ENCODE assay signal across 17 mouse cellular contexts in genomic region chr11:53813001-53813868, GRCm38 (mm10). TPM values are rescaled to one million over a fixed set of nuclear protein-coding genes. Genes with fewer than 3 reads are reported as not detected.
A peak's percentile ranks its signal among the peaks of the same experiment; 100 is the strongest.
DNase-seq lines count a peak whose midpoint lies in the region; ATAC-seq lines count a peak whose summit lies in the region.
"Had no signal": no experiment of that assay in that cellular context is flagged by ENCODE, and none has a peak within 500 bp of the region (broad histone marks: within the 10 kb centered on the region; RNA-seq: fewer than 3 reads in every experiment).

No protein-coding gene starts in this region.

- H3K4me3 ChIP-seq in kidney, embryonic 14.5 days (ENCODE audit: low read length): no peak overlapping the region
- H3K4me3 ChIP-seq in midbrain, embryonic 15.5 days: no peak overlapping the region

- no peak overlapping the region for H3K9ac ChIP-seq in kidney, embryonic 14.5 days (ENCODE audit: low read depth, low read length)
- no peak overlapping the region for H3K9ac ChIP-seq in midbrain, embryonic 15.5 days

- H3K4me2 ChIP-seq in kidney, embryonic 14.5 days (replicated peaks; ENCODE audit: low read depth, low read length): no peak overlapping the region
- H3K4me2 ChIP-seq in midbrain, embryonic 15.5 days: no peak overlapping the region
- H3K4me2 ChIP-seq: liver, embryonic 11.5 days had no signal

- DNase-seq in kidney, adult 18-20 months: peak; percentile 59
- peak; percentile 72 for DNase-seq in adrenal gland, adult 2 months
- DNase-seq in heart, adult 8-10 months (ENCODE audit: low spot score): peak; percentile 87
- DNase-seq in kidney, postnatal 25 days: peak; percentile 84 to 90
- DNase-seq in right cerebral cortex, postnatal 10 days (ENCODE audit: low spot score in 2 of 2): no peak
- DNase-seq in cerebellum, adult 8-10 months: no peak
- DNase-seq: cerebellum, postnatal 36 days had no signal

- no peak for ATAC-seq in kidney, embryonic 14.5 days (ENCODE audit: low FRiP score, low TSS enrichment)
- ATAC-seq in midbrain, embryonic 15.5 days (replicated peaks): no peak
- ATAC-seq: CD4-positive, CD25-positive, alpha-beta regulatory T cell, adult 4 months; forebrain, embryonic 14.5 days; inflammation-experienced regulatory T-cells, adult 6 months; Patski had no signal

- no peaks in the 10 kb centered on the region for H3K36me3 ChIP-seq in kidney, embryonic 14.5 days (ENCODE audit: control insufficient read depth, insufficient read depth, low read length)
- no peaks in the 10 kb centered on the region for H3K36me3 ChIP-seq in midbrain, embryonic 15.5 days (replicated peaks)

- WGBS in kidney, embryonic 14.5 days: 76% methylated on average over 16 of the region's 16 CpGs
- 85% methylated on average over 16 of the region's 16 CpGs for WGBS in midbrain, embryonic 15.5 days

- no peaks in the 10 kb centered on the region for H3K27me3 ChIP-seq in kidney, embryonic 14.5 days (ENCODE audit: control insufficient read depth, insufficient read depth, low read length)
- H3K27me3 ChIP-seq in midbrain, embryonic 15.5 days (replicated peaks): no peaks in the 10 kb centered on the region
- H3K27me3 ChIP-seq: Patski had no signal

- H3K27ac ChIP-seq in kidney, embryonic 14.5 days (ENCODE audit: low read depth, low read length): no peak overlapping the region
- no peak overlapping the region for H3K27ac ChIP-seq in midbrain, embryonic 15.5 days

- no peaks in the 10 kb centered on the region for H3K9me3 ChIP-seq in kidney, embryonic 14.5 days (ENCODE audit: control insufficient read depth, low read length)
- no peaks in the 10 kb centered on the region for H3K9me3 ChIP-seq in midbrain, embryonic 15.5 days

- no peaks in the 10 kb centered on the region for H3K4me1 ChIP-seq in kidney, embryonic 14.5 days (ENCODE audit: control insufficient read depth, insufficient read depth, low read length)
- H3K4me1 ChIP-seq in midbrain, embryonic 15.5 days: no peaks in the 10 kb centered on the region

RNA-seq across cellular contexts. Expression of gene Gm17334, which starts 40.2 kb away (rescaled TPM):
- 0.44 TPM in 1 of 2 replicates, not detected in the other for polyA plus RNA-seq in kidney, embryonic 14.5 days (2014; fragmentation: Nextera tagmentation; extraction: Ambion mirVana)
- under 1 TPM; 0.43 to 0.45 TPM for total RNA-seq in adrenal gland, adult 2 months (2021)
- polyA plus RNA-seq in adrenal gland, adult 2 months (2012; rRNA removed): 1.4 and 1.5 TPM in 2 replicates
- total RNA-seq in heart, adult 8-10 months (2022): under 1 TPM; 0.40 to 0.60 (median 0.45) TPM
- polyA plus RNA-seq in midbrain, embryonic 15.5 days (2015; fragmentation: Nextera tagmentation; extraction: Ambion mirVana): not detected in 2 replicates
- polyA plus RNA-seq: brain, embryonic 14.5 days; forebrain, embryonic 14.5 days; heart, embryonic 14.5 days; liver, embryonic 11.5 days; stomach, embryonic 16.5 days had no signal

RNA-seq across cellular contexts. Expression of gene Irf1, which starts 43.4 kb away (rescaled TPM):
- 9.7 and 13.2 TPM in 2 replicates for polyA plus RNA-seq in kidney, embryonic 14.5 days (2014; fragmentation: Nextera tagmentation; extraction: Ambion mirVana)
- total RNA-seq in adrenal gland, adult 2 months (2021): 10 to 100 TPM; 22.7 to 35.5 TPM
- polyA plus RNA-seq in adrenal gland, adult 2 months (2012; rRNA removed): 43.7 and 59.0 TPM in 2 replicates
- 10 to 100 TPM; 15.7 to 20.1 (median 17.2) TPM for total RNA-seq in heart, adult 8-10 months (2022)
- 2.6 and 3.1 TPM in 2 replicates for polyA plus RNA-seq in midbrain, embryonic 15.5 days (2015; fragmentation: Nextera tagmentation; extraction: Ambion mirVana)

RNA-seq across cellular contexts. Expression of gene Gm12216, which starts 45.8 kb away (rescaled TPM):
- polyA plus RNA-seq in kidney, embryonic 14.5 days (2014; fragmentation: Nextera tagmentation; extraction: Ambion mirVana): 1.1 TPM in 2 replicates
- total RNA-seq in adrenal gland, adult 2 months (2021): 10 to 100 TPM in 1 of 2 experiments, 1 to 10 TPM in 1; 8.4 to 10.8 TPM
- 8.4 and 9.6 TPM in 2 replicates for polyA plus RNA-seq in adrenal gland, adult 2 months (2012; rRNA removed)
- 1 to 10 TPM; 1.2 to 3.0 (median 2.1) TPM for total RNA-seq in heart, adult 8-10 months (2022)
- polyA plus RNA-seq in midbrain, embryonic 15.5 days (2015; fragmentation: Nextera tagmentation; extraction: Ambion mirVana): 0.26 and 0.27 TPM in 2 replicates
- polyA plus RNA-seq: forebrain, embryonic 14.5 days had no signal

Comparison
In these comparisons a context has a peak if more than half of its experiments do, and no peak if none do; other contexts are left out.
1. DNase-seq: peak in kidney, adult 18-20 months (single experiment), adrenal gland, adult 2 months (single experiment), heart, adult 8-10 months (single experiment) and kidney, postnatal 25 days (2 of 2); none in right cerebral cortex, postnatal 10 days (0 of 2) and cerebellum, adult 8-10 months (single experiment).